Mouse (Mus musculus): ENCODE results near the gene Cdh26.

DNA sequence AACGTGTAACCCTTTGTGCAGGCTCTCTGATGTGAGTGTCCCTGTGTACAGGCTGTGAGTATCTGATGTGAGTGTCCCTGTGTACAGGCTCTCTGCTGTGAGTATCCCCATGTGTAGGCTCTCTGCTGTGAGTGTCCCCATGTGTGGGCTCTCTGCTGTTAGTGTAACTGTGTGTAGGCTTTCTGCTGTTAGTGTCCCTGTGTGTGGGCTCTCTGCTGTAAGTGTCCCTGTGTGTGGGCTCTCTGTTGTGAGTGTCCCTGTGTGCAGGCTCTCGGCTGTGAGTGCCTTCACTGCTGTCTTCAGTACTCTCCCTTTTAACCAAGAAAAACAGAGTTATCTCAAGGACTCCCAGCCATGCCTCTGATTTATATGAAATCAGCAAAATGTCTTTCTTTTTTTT lies 46.9 kb downstream of the Cdh26 start:
- TF ChIP-seq CTCF (conservative IDR thresholded peaks at IDR 0.05; ENCODE audit: low read length) (no peak), POU5F1 (IDR thresholded peaks at IDR 0.05; ENCODE audit: borderline replicate concordance, low read length) (no peak)
